Mouse (Mus musculus): ENCODE results near the gene Trpm3.
"Not testable (repeated sequence)": the region's sequence is repeated elsewhere in the genome, so short reads cannot be mapped to it uniquely, and the experiment has no call there.

DNA sequence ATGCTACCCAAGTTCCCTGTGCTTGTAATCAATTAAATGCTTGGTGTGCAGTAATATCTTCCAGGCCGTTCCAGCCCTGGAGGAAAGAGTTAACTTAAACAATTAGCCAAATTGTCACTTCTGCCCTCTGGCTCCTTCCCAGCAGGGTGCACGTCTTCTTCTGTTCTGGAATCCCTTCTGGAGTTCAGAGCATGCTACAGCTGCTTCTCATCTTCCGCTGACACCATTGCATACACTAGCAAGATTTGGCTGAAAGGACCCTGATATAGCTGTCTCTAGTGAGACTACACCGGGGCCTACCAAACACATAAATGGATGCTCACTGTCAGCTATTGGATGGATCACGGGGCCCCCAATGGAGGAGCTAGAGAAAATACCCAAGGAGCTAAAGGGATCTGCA is 712.6 kb downstream of the Trpm3 start:
- not testable (repeated sequence) for TF ChIP-seq CTCF (IDR thresholded peaks at IDR 0.05; ENCODE audit: control insufficient read depth, insufficient read depth, insufficient replicate concordance, low read depth, low read length); POLR2A (IDR thresholded peaks at IDR 0.05; ENCODE audit: control insufficient read depth, low read depth, low read length)
